Mouse (Mus musculus) cerebellum, adult 2 months (tissue): ENCODE measurements around the gene Zfp26.

Experiments used
- CTCF ChIP-seq: fragments of 200-500 bp; IDR thresholded peaks from 2 replicates; pipeline ENCODE4 v1.5.1; 2011; ENCODE audit warnings: low read depth, mild to moderate bottlenecking, control low read depth, low read length, moderate library complexity, borderline replicate concordance; ENCODE audit not compliant: insufficient read depth
- POLR2A ChIP-seq: fragments of 200-500 bp; IDR thresholded peaks from 2 replicates; pipeline ENCODE4 v1.6.1; 2011; ENCODE audit warnings: low read length, control low read depth, borderline replicate concordance; ENCODE audit not compliant: insufficient read depth

- TF ChIP-seq CTCF (no peak), POLR2A (no peak)
Observed at GRCm38 (mm10) chr9:20430004-20430403, 30.0 kb downstream of the Zfp26 start.
